ENCODE assay signal across 15 mouse cellular contexts in genomic region chr12:112632907-112633306, GRCm38 (mm10). TPM values are rescaled to one million over a fixed set of nuclear protein-coding genes. Genes with fewer than 3 reads are reported as not detected.
DNase-seq lines count a peak whose midpoint lies in the region; ATAC-seq and TF ChIP-seq lines count a peak whose summit lies in the region.
"Had no signal": no experiment of that assay in that cellular context is flagged by ENCODE, and none has a peak within 500 bp of the region (broad histone marks: within the 10 kb centered on the region; RNA-seq: fewer than 3 reads in every experiment).

No protein-coding gene starts in this region.

- H3K4me2 ChIP-seq in forebrain, embryonic 14.5 days (ENCODE audit: low read length), result no peak overlapping the region
- H3K4me2 ChIP-seq in lung, postnatal 0 days (replicated peaks; ENCODE audit: low read depth, low read length), result peak overlapping the region; percentile 9; the same call in 1 of the 2 replicates
- H3K4me2 ChIP-seq: embryonic facial prominence, embryonic 13.5 days; forebrain, embryonic 12.5 days; intestine, embryonic 15.5 days had no signal

- no peak for DNase-seq in forebrain, embryonic 10.5 days (ENCODE audit: extremely low spot score, low spot score)
- no peak for DNase-seq in forebrain, embryonic 14.5 days (ENCODE audit: low spot score)
- peak; percentile 57 for DNase-seq in lung, postnatal 0 days (ENCODE audit: low spot score)
- DNase-seq in lung, postnatal 10 days, result no peak
- no peak for DNase-seq in left cerebral cortex, adult 18-20 months (ENCODE audit: low spot score in 2 of 2)
- DNase-seq in left cerebral cortex, postnatal 10 days (ENCODE audit: extremely low spot score in 1 of 2, low spot score in 2 of 2), result no peak
- DNase-seq: adrenal gland, adult 2 months; kidney, postnatal 14 days; retina, postnatal 1 day had no signal

- peaks cover 5% of the 10 kb centered on the region; the same call in 1 of the 2 replicates for H3K27me3 ChIP-seq in forebrain, embryonic 10.5 days (ENCODE audit: poor library complexity, severe bottlenecking)
- no peaks in the 10 kb centered on the region for H3K27me3 ChIP-seq in forebrain, embryonic 14.5 days (replicated peaks; ENCODE audit: control insufficient read depth, insufficient read depth, low read length)
- H3K27me3 ChIP-seq in lung, postnatal 0 days (replicated peaks; ENCODE audit: insufficient read depth, low read length), result no peaks in the 10 kb centered on the region
- H3K27me3 ChIP-seq: embryonic facial prominence, embryonic 13.5 days; forebrain, embryonic 12.5 days; intestine, embryonic 15.5 days had no signal

- no peak for ATAC-seq in forebrain, embryonic 14.5 days
- ATAC-seq in lung, postnatal 0 days, result no peak
- peak; percentile 1 to 19; a peak in 1 of 4 replicates for ATAC-seq in hematopoietic stem cell, adult 5-6 weeks (replicated peaks in 1 of 2; ENCODE audit: insufficient read depth in 1 of 2, low FRiP score in 2 of 2, low TSS enrichment in 1 of 2, low read depth in 1 of 2, poor library complexity in 2 of 2, severe bottlenecking in 2 of 2)
- ATAC-seq in monocyte, adult 5-6 weeks (replicated peaks; ENCODE audit: insufficient number of reproducible peaks, low FRiP score, low TSS enrichment, poor library complexity, severe bottlenecking), result peak; percentile 30

- intact Hi-C loops in left cerebral cortex, postnatal 10 days (cut with DNase I), result no loop called here

- TF ChIP-seq EP300 in lung, postnatal 0 days (IDR thresholded peaks at IDR 0.05), result no peak

- 83% methylated on average over 5 of the region's 5 CpGs for WGBS in forebrain, embryonic 10.5 days
- 88% methylated on average over 5 of the region's 5 CpGs for WGBS in forebrain, embryonic 14.5 days
- 46% methylated on average over 5 of the region's 5 CpGs for WGBS in lung, postnatal 0 days

- H3K27ac ChIP-seq in forebrain, embryonic 10.5 days, result 0 out of 2 replicates have a peak overlapping the region, but pooled peaks have one; percentile 3
- H3K27ac ChIP-seq in forebrain, embryonic 14.5 days (ENCODE audit: low read depth, low read length), result no peak overlapping the region
- H3K27ac ChIP-seq in lung, postnatal 0 days (ENCODE audit: low read length), result peak overlapping the region; percentile 65
- H3K27ac ChIP-seq: embryonic facial prominence, embryonic 13.5 days; forebrain, embryonic 12.5 days; intestine, embryonic 15.5 days; limb, embryonic 10.5 days had no signal

- H3K36me3 ChIP-seq in forebrain, embryonic 10.5 days (replicated peaks), result no peaks in the 10 kb centered on the region
- H3K36me3 ChIP-seq in forebrain, embryonic 14.5 days (ENCODE audit: control insufficient read depth, insufficient read depth, low read length), result no peaks in the 10 kb centered on the region
- no peaks in the 10 kb centered on the region for H3K36me3 ChIP-seq in lung, postnatal 0 days (ENCODE audit: insufficient read depth, low read length)
- H3K36me3 ChIP-seq: embryonic facial prominence, embryonic 13.5 days; forebrain, embryonic 12.5 days; intestine, embryonic 15.5 days; limb, embryonic 10.5 days had no signal

- H3K9me3 ChIP-seq in forebrain, embryonic 10.5 days, result no peaks in the 10 kb centered on the region
- H3K9me3 ChIP-seq in forebrain, embryonic 14.5 days (replicated peaks; ENCODE audit: control insufficient read depth, low read length), result no peaks in the 10 kb centered on the region
- no peaks in the 10 kb centered on the region for H3K9me3 ChIP-seq in lung, postnatal 0 days (ENCODE audit: low read length)
- H3K9me3 ChIP-seq: embryonic facial prominence, embryonic 13.5 days; forebrain, embryonic 12.5 days; intestine, embryonic 15.5 days; limb, embryonic 10.5 days had no signal

- H3K4me1 ChIP-seq in forebrain, embryonic 10.5 days, result peaks cover 26% of the 10 kb centered on the region
- H3K4me1 ChIP-seq in forebrain, embryonic 14.5 days (ENCODE audit: control insufficient read depth, insufficient read depth, low read length), result peaks cover 3% of the 10 kb centered on the region; the same call in 1 of the 2 replicates
- H3K4me1 ChIP-seq in lung, postnatal 0 days (ENCODE audit: insufficient read depth, low read depth, low read length), result peaks cover 20% of the 10 kb centered on the region

- no peak overlapping the region for H3K4me3 ChIP-seq in forebrain, embryonic 10.5 days
- no peak overlapping the region for H3K4me3 ChIP-seq in forebrain, embryonic 14.5 days (ENCODE audit: low read depth, low read length)
- no peak overlapping the region for H3K4me3 ChIP-seq in lung, postnatal 0 days (ENCODE audit: low read depth, low read length)
- H3K4me3 ChIP-seq: embryonic facial prominence, embryonic 13.5 days; forebrain, embryonic 12.5 days; intestine, embryonic 15.5 days; limb, embryonic 10.5 days had no signal

- TF ChIP-seq CTCF in lung, postnatal 0 days (IDR thresholded peaks at IDR 0.05), result no peak

- no peak overlapping the region for H3K9ac ChIP-seq in forebrain, embryonic 14.5 days (ENCODE audit: low read length)
- no peak overlapping the region for H3K9ac ChIP-seq in lung, postnatal 0 days (replicated peaks; ENCODE audit: low read depth)
- H3K9ac ChIP-seq: embryonic facial prominence, embryonic 13.5 days; forebrain, embryonic 12.5 days; intestine, embryonic 15.5 days had no signal

RNA-seq across cellular contexts. Expression of gene Siva1, which starts 11.6 kb away (rescaled TPM):
- polyA plus RNA-seq in forebrain, embryonic 10.5 days (2016; fragmentation: Nextera tagmentation; extraction: Ambion mirVana), result 361 and 369 TPM in 2 replicates
- polyA plus RNA-seq in forebrain, embryonic 14.5 days (2014; fragmentation: Nextera tagmentation; extraction: Ambion mirVana), result 94.1 and 155 TPM in 2 replicates
- polyA plus RNA-seq in lung, postnatal 0 days (2015; fragmentation: Nextera tagmentation; extraction: Ambion mirVana), result 130 and 152 TPM in 2 replicates
- total RNA-seq in hematopoietic stem cell, adult 5-6 weeks (2017), result 146 and 161 TPM in 2 replicates
- total RNA-seq in monocyte, adult 5-6 weeks (2017), result 73.4 to 154 TPM (median 84.8 TPM) in 3 replicates
- total RNA-seq in left cerebral cortex, adult 18-20 months (2021), result 10 to 100 TPM; 21.6 to 22.0 TPM
- 10 to 100 TPM; 14.3 to 15.5 TPM for total RNA-seq in left cerebral cortex, postnatal 10 days (2021)

RNA-seq across cellular contexts. Expression of gene Adssl1, which starts 13.1 kb away (rescaled TPM):
- polyA plus RNA-seq in forebrain, embryonic 10.5 days (2016; fragmentation: Nextera tagmentation; extraction: Ambion mirVana), result 4.9 and 6.6 TPM in 2 replicates
- 2.0 and 2.1 TPM in 2 replicates for polyA plus RNA-seq in forebrain, embryonic 14.5 days (2014; fragmentation: Nextera tagmentation; extraction: Ambion mirVana)
- 29.9 and 43.0 TPM in 2 replicates for polyA plus RNA-seq in lung, postnatal 0 days (2015; fragmentation: Nextera tagmentation; extraction: Ambion mirVana)
- total RNA-seq in hematopoietic stem cell, adult 5-6 weeks (2017), result 38.0 and 49.7 TPM in 2 replicates
- total RNA-seq in monocyte, adult 5-6 weeks (2017), result 81.5 to 125 TPM (median 102 TPM) in 3 replicates
- total RNA-seq in left cerebral cortex, adult 18-20 months (2021), result 10 to 100 TPM; 16.4 to 19.7 TPM
- total RNA-seq in left cerebral cortex, postnatal 10 days (2021), result 1 to 10 TPM; 2.8 to 3.9 TPM

RNA-seq across cellular contexts. Expression of gene Akt1, which starts 41.8 kb away (rescaled TPM):
- polyA plus RNA-seq in forebrain, embryonic 10.5 days (2016; fragmentation: Nextera tagmentation; extraction: Ambion mirVana), result 39.2 and 41.9 TPM in 2 replicates
- polyA plus RNA-seq in forebrain, embryonic 14.5 days (2014; fragmentation: Nextera tagmentation; extraction: Ambion mirVana), result 61.7 and 65.4 TPM in 2 replicates
- polyA plus RNA-seq in lung, postnatal 0 days (2015; fragmentation: Nextera tagmentation; extraction: Ambion mirVana), result 78.8 and 91.3 TPM in 2 replicates
- 84.1 and 92.3 TPM in 2 replicates for total RNA-seq in hematopoietic stem cell, adult 5-6 weeks (2017)
- total RNA-seq in monocyte, adult 5-6 weeks (2017), result 151 to 190 TPM (median 176 TPM) in 3 replicates
- total RNA-seq in left cerebral cortex, adult 18-20 months (2021), result 100 to 1,000 TPM; 161 to 169 TPM
- total RNA-seq in left cerebral cortex, postnatal 10 days (2021), result 100 to 1,000 TPM; 166 to 169 TPM

RNA-seq across cellular contexts. Expression of gene Inf2, which starts 44.3 kb away (rescaled TPM):
- 1.1 and 1.3 TPM in 2 replicates for polyA plus RNA-seq in forebrain, embryonic 10.5 days (2016; fragmentation: Nextera tagmentation; extraction: Ambion mirVana)
- polyA plus RNA-seq in forebrain, embryonic 14.5 days (2014; fragmentation: Nextera tagmentation; extraction: Ambion mirVana), result 2.6 and 2.9 TPM in 2 replicates
- 4.9 and 5.2 TPM in 2 replicates for polyA plus RNA-seq in lung, postnatal 0 days (2015; fragmentation: Nextera tagmentation; extraction: Ambion mirVana)
- total RNA-seq in hematopoietic stem cell, adult 5-6 weeks (2017), result 6.6 and 10.1 TPM in 2 replicates
- total RNA-seq in monocyte, adult 5-6 weeks (2017), result 2.1 to 13.1 TPM (median 5.6 TPM) in 3 replicates
- total RNA-seq in left cerebral cortex, adult 18-20 months (2021), result 100 to 1,000 TPM; 127 to 138 TPM
- total RNA-seq in left cerebral cortex, postnatal 10 days (2021), result 10 to 100 TPM; 53.3 to 62.6 TPM

RNA-seq across cellular contexts. Expression of gene Zbtb42, which starts 45.7 kb away (rescaled TPM):
- 4.1 and 4.3 TPM in 2 replicates for polyA plus RNA-seq in forebrain, embryonic 10.5 days (2016; fragmentation: Nextera tagmentation; extraction: Ambion mirVana)
- polyA plus RNA-seq in forebrain, embryonic 14.5 days (2014; fragmentation: Nextera tagmentation; extraction: Ambion mirVana), result 1.0 and 1.8 TPM in 2 replicates
- 14.0 and 14.6 TPM in 2 replicates for polyA plus RNA-seq in lung, postnatal 0 days (2015; fragmentation: Nextera tagmentation; extraction: Ambion mirVana)
- total RNA-seq in hematopoietic stem cell, adult 5-6 weeks (2017), result 2.5 and 2.9 TPM in 2 replicates
- total RNA-seq in monocyte, adult 5-6 weeks (2017), result 4.3 to 8.3 TPM (median 5.6 TPM) in 3 replicates
- total RNA-seq in left cerebral cortex, adult 18-20 months (2021), result 1 to 10 TPM; 1.1 to 1.5 TPM
- total RNA-seq in left cerebral cortex, postnatal 10 days (2021), result under 1 TPM; 0.28 to 0.34 TPM

Comparison
In these comparisons a context has a peak if more than half of its experiments do, and no peak if none do; other contexts are left out.
1. ATAC-seq: peak in hematopoietic stem cell, adult 5-6 weeks (2 of 2) and monocyte, adult 5-6 weeks (single experiment); none in forebrain, embryonic 14.5 days (single experiment) and lung, postnatal 0 days (single experiment).